Mouse (Mus musculus): ENCODE results near the gene Ets1.

DNA sequence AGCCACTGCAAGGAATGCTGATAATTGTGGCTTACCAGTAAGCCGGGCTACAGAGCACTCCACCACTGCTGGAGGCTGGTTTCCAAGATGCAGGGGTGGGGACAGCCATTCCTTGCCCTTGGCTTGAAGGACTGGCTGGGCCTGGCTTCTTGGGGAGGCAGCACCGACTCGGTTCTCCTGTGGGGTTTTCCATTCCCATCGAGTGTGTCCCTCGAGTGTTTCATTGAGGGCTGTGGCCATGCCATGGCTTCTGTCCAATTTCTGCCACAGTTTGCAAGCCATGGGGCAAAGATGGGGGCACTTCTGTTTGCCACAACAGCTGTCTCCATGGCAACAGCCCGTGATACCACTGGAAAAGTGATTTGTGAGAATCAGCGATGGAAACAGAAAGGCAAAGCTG is 151.1 kb downstream of the Ets1 start:
- TF ChIP-seq CTCF (IDR thresholded peaks at IDR 0.05; ENCODE audit: low read depth, low read length) = no peak
- no peak for TF ChIP-seq POLR2A (IDR thresholded peaks at IDR 0.05; ENCODE audit: borderline replicate concordance, low read depth, low read length)

Measured in bone marrow macrophage, adult 2 months (primary cell).